Mouse (Mus musculus): ENCODE measurements around the gene Gimd1.

Gimd1 gene

DNA sequence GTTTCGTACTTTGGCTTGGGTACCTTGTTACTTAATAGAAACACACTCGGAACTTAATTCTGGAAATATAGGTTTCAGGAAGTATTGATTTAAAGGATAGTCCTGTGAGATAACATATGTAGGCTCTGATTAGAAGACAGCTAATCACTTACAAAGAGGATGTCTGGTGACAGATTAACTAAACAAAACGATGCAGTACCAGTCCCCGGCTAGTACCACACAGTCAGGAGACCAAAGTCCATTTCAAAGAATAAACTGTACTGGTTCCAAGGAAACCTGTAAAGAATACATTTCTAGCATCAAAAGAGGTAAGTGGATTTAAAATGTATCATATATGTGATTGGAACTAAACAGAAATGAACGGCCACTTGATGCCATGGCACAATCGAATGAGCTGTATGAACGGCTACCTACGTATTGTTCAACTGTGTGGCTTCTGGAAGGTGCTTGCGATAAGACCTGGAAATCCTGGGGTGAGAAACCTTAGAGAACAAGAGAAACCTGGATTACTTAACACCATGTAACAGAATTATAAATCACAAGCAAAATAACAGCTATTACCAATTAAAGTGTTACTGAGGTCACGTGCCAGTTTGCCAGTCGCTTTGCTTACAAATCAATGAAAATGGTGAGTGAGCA, at the start of gene Gimd1:
TSS of gene Gimd1 (plus strand) at position 220 of the 639 bp plus-strand sequence.
- no peak for TF ChIP-seq GATA4 (IDR thresholded peaks at IDR 0.05; ENCODE audit: insufficient replicate concordance, low read length)

DNA sequence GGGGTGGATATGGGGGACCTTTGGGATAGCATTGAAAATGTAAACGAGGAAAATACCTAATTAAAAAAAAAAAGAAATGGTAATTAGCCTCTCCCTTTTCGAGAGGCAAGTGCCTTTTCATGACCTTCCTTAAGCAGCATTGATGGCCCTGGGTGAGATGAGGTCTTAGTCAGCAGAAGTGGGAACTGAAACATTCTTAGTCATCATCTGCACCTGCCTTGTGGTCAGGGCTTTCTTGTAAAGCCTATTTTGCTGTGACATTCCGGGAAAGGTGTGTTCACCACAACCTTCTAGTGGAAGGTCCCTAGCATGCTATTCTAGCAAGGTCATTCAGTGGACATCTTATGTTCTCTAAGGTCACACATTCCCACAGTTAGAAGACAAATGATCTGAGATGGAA, 48.4 kb upstream of the Gimd1 start:
- TF ChIP-seq GATA4 (IDR thresholded peaks at IDR 0.05; ENCODE audit: insufficient replicate concordance, low read length) = no peak

DNA sequence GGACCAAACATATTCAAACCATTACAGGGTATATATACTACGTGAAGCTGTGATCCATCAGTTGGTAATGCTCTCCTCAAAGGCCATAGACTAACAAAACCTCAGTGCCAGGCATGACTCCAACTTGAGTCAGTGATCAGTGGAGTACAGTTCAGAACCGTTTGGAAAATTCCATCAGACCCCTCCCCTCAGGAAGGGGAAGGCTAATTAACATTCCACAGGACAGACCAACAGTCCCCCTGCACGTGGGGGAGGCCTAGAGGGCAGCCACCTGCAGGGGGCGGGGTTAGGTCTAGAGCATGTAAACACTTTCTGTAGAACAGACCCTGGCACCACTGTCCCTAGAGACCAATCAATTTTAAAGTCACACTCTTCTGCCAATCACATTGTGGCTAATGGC, 47.3 kb upstream of the Gimd1 start:
- TF ChIP-seq GATA4 (IDR thresholded peaks at IDR 0.05; ENCODE audit: insufficient replicate concordance, low read length) = no peak

DNA sequence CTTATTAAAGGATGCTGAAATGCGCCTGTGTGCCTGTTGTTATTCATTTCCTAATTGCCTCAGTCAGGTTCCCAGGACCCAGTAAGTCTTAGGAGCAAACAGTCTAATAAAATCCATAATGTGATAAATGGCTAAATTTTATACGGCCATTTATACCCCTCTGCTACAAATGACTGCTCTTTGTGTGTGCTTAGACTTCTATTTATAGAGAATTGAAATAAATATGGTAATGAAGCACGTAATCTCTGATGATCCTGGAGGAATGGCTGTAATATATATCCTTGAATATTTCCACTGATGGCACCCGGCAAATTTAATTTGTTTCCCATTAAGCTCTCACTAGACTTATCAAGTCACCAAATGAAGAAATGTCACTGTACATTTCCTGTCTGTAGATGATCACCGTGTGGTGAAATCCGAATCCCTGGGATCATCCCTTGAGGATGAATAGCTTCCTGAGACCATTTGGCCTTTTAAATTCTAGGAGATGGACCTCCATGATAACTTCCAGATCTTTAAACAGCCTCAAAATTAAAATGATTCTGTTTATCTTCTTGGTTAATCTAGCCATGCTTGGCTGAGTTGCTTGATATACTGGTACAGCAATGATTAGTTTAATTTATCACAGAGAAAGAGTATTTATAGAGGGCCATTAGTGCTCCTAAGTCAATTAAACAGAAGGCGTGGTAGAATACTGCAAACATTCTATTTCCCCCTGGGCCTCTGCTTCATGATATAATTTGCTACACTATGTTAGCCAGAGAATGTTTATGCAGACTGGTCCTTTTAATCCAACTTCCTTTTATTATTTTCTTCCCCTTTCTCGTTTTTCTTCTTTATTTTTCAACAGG, 44.3 kb upstream of the Gimd1 start:
- TF ChIP-seq GATA4 (IDR thresholded peaks at IDR 0.05; ENCODE audit: insufficient replicate concordance, low read length) = no peak

DNA sequence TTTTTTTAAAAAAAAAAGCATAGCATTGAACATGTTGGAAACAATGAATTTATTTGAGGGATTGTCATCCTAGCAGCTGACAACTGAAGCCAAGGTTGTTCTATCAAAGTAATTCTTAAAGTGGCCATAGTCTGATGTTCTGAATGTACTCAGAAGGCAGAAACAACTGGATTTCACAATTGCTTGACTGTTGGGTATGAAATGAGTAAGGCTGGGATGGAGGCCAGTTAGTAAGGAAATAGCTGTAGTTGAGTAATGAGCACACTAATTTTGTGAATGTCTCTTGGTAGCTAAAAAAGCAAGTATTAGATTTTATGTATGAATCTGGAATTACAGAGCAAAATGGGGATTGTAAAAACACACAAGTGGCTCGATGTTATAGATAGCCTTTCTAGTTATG, 41.5 kb upstream of the Gimd1 start:
- TF ChIP-seq GATA4 (IDR thresholded peaks at IDR 0.05; ENCODE audit: insufficient replicate concordance, low read length) = no peak

DNA sequence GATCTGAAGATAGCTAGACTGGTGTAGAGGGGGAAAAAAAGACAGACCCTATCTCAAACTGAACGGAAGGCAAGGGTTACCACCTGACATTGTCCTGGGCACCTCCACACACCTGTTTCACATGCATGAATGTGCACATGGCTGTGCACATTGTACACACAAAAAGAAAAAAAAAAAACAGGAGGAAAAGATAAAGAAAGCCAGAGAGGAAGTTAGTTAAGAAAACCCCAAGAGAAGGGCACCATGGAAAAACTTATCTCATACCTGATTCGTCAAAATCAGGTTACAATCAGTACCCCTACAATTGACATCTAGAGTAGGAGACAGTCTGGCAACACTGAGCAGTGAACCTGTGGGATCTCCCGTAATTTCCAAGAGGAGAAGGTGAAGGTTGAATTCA, 39.6 kb upstream of the Gimd1 start:
- no peak for TF ChIP-seq GATA4 (IDR thresholded peaks at IDR 0.05; ENCODE audit: insufficient replicate concordance, low read length)

DNA sequence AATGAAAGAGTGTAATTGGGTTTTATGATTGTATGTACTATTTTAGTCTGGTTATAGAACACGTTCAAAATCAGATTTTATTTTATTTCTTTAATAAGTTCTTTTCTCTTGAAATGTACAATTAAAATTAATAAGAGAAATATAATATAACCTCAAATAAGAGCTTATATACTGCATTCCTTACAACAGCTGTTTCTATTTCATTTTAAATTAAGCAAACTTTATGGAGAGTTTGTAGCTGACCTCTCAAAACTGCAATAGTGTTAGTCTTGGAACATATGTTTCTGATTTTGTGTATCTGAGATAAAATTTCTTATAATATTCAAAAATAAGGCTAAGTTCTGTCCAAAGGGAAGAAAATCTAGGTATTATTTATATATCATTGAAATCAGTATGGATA, 39.0 kb upstream of the Gimd1 start:
- no peak for TF ChIP-seq GATA4 (IDR thresholded peaks at IDR 0.05; ENCODE audit: insufficient replicate concordance, low read length)

DNA sequence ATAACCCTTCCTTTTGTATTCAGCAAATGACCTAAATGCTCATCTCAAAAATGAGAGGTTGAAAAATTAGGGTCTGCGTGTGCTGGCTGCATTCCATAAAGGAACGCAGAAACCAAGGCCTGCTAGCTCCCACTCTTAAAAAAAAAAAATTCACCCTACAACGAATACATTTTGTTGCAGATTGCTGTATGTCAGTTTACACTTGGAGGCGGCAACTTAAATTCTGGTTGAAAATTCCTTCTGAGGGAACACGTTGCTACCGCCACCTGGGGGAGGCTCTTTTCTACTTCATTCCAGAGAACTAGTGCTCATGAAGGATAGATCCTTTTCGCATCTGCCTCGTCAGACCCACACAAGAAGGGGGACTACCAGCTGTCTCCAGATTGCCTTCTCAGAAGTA, 879 bp upstream of the Gimd1 start:
- no peak for TF ChIP-seq GATA4 (IDR thresholded peaks at IDR 0.05; ENCODE audit: insufficient replicate concordance, low read length)

DNA sequence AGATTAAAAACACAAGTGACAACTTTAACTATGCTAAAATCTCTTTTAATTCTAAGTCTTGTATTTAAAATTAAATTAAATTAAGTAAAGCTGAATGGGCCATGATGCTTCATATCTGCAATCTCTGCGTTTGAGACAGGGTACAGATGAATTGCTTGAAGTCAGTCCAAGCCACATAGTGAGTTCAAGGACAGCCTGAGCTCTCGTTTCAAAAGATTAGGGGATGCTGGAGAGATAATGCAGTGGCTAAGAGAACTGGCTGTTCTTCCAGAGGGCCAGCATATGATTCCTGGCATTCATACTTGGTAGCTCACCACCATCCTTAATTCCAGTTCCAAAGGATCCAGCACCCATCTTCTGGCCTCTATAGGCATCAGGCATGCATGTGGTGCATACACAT, 3.6 kb downstream of the Gimd1 start:
- no peak for TF ChIP-seq GATA4 (IDR thresholded peaks at IDR 0.05; ENCODE audit: insufficient replicate concordance, low read length)

DNA sequence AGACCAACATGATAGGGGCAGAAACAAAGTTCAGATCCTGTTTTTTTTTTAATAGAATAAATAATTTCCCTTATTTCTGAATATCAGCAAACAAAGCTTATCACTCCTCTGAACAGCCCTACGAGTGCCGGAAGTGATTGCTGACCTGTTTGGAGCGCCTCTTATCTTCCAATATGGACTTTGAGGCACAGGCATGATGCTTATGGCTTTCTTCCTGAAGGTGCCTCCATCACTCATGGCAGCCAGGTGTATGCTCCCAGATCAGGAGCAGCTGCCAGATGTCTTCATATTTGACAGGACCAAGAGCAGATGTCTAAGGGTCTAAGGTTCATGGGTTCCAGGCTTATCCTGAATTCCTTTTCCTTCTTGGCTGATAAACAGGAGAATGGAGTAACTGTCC, 7.5 kb downstream of the Gimd1 start:
- no peak for TF ChIP-seq GATA4 (IDR thresholded peaks at IDR 0.05; ENCODE audit: insufficient replicate concordance, low read length)

DNA sequence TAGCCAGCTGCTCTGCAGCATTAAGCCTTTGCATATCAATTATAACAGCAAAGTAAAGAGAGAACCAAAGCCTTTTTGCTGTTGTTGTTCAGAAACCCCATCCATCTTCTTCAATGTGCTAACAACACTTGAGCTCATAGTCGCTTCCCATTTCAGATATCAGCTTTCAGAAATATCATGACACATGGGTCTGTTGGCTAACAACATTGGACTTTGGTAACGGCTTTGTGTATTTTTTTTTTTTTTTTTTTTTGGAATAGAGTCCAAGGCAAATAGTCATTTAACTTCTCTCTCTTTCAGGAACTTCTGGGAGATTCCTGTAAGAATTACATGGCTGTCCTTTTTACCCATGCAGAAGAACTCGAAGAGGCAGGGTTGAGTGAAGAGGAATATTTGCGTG, 14.5 kb downstream of the Gimd1 start:
- TF ChIP-seq GATA4 (IDR thresholded peaks at IDR 0.05; ENCODE audit: insufficient replicate concordance, low read length) = no peak

DNA sequence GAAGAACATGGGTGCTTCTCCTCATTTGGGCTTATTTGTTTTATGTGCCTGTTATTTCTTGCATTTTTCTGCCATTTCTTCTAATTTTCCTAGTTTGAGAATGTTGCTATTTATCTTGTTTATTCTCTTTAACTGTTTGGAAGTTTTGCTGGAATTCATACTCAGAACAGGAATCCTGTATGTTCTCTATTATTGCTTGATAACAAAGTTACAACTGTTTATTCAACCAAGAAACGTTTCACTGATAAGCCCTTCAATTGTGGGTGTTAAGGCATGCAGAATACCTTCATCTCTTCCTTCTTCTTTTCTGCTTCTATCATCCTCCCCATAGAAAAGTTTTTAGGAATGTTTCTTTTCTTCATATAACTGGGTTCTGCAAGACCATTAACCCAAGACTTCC, 17.2 kb downstream of the Gimd1 start:
- TF ChIP-seq GATA4 (IDR thresholded peaks at IDR 0.05; ENCODE audit: insufficient replicate concordance, low read length) = no peak

DNA sequence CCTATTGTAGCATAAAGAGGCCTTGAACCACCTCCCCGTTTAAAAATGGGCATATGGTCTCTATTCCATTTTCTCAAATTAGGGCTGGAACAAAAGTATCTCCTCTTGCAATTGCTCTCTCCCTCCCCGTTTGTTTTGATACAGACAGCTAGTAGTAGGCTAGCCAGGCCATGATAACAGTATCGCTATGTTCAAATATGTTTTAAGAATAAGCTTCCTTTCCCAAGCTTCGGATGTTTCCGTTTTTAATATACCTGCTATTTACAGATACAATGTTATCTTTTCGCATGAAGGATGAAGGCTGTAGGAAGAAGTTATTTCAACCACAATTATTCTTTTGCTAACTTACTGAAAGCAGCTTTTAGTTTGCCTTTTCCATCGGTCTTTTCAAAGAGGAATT, 19.7 kb downstream of the Gimd1 start:
- no peak for TF ChIP-seq GATA4 (IDR thresholded peaks at IDR 0.05; ENCODE audit: insufficient replicate concordance, low read length)

DNA sequence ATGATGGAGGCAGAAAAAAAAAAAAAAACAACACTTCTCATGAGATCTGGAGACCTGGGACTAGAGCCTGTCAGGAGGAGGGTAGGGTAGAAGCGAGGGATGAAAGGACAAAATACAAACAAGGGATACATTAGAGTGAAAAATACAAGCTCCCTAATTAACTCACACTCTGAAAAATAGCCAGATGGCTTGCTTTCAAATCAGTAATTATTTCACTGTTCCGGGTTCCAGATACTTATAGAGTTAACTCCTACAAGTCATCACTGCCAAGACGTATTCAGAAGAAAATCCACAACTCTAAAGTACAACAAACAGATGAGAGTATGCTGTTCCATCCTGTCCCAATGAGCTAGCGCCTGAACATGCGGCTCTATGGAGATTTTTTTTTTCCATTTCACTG, 20.6 kb downstream of the Gimd1 start:
- no peak for TF ChIP-seq GATA4 (IDR thresholded peaks at IDR 0.05; ENCODE audit: insufficient replicate concordance, low read length)

DNA sequence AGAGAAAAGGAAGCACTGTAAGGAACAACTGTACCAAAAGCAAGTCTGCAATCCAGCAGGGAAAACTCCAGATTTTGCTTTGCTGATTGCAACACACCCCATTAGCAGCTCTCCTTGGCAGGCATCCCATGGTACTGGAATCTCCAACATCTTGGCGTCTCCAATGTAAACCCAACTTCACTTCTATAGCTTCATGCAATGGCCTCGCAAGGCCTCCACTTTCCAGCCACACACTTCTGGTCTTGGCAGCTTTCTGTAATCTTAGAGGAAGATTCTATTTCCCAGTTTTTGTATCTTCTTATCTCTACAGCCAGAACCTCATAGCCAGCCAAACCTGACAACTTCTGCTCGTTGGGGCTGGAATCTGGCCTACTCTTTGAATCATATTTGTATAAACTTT, 22.2 kb downstream of the Gimd1 start:
- TF ChIP-seq GATA4 (IDR thresholded peaks at IDR 0.05; ENCODE audit: insufficient replicate concordance, low read length) = no peak

DNA sequence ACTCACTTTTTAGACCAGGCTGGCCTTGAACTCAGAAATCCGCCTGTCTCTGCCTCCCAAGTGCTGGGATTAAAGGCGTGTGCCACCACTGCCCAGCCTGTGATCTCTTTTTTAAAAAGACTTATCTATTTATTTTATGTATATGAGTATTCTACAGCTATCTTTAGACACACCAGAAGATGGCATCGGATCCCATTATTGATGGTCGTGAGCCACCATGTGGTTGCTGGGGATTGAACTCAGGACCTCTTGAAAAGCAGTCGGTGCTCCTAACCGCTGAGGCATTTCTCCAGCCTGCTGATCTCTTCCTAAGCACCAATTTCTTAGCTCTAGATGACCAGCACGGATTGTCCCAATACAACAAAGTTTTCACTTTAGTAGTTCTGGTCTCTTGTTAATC, 24.3 kb downstream of the Gimd1 start:
- TF ChIP-seq GATA4 (IDR thresholded peaks at IDR 0.05; ENCODE audit: insufficient replicate concordance, low read length) = no peak

DNA sequence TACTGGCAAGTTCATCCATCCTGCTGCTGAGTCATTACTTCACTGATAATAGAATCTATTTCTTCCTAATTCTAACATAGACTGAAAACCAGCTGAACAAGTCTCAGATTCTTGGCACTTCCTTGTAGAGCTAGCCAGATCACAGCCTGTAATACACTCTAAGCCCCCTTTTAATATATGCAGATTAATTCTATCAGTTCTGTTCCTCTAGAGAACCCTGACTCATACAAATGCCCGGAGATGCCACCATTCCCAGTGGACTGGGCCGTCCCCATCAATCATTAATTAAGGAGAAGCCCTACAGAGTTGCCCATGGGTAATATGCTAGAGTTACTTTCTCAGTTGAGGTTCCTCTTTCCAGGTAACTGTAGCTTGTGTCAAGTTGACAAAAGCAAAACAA, 26.3 kb downstream of the Gimd1 start:
- no peak for TF ChIP-seq GATA4 (IDR thresholded peaks at IDR 0.05; ENCODE audit: insufficient replicate concordance, low read length)

Measured in liver, adult (tissue).